Mouse (Mus musculus): Measurements from ENCODE around the gene Snai1.

Gene Snai1

GRCm38 (mm10) chr2:167585273-167585672 lies 47.3 kb downstream of the Snai1 start:
- no peak for DNase-seq (ENCODE audit: low spot score)

GRCm38 (mm10) chr2:167586041-167586440 lies 48.0 kb downstream of the Snai1 start:
- no peak for DNase-seq (ENCODE audit: low spot score)

GRCm38 (mm10) chr2:167586976-167587375 lies 49.0 kb downstream of the Snai1 start:
- no peak for DNase-seq (ENCODE audit: low spot score)

GRCm38 (mm10) chr2:167588774-167589577 lies 51.0 kb downstream of the Snai1 start:
- no peak for DNase-seq (ENCODE audit: low spot score)

All from layer of hippocampus, adult 9-10 months (tissue).